Mouse (Mus musculus): ENCODE measurements at regions not wholly inside any gene's neighbourhood (a gene's known extent, or its start where the extent isn't known, plus 50 kb on each side); places are given as distances from the start of the nearest gene placed in this dataset.

GRCm38 (mm10) chr6:82860485-82860884 lies 79.1 kb downstream of the Sema4f start:
- no peak for DNase-seq

- no peak for DNase-seq
Observed at GRCm38 (mm10) chr6:82856218-82856617, 82.0 kb upstream of the Hk2 start.

GRCm38 (mm10) chr6:82855401-82855800 lies 81.1 kb upstream of the Hk2 start:
- DNase-seq = no peak

GRCm38 (mm10) chr6:82854780-82855179 lies 80.5 kb upstream of the Hk2 start:
- DNase-seq = no peak

- no peak for DNase-seq
Observed at GRCm38 (mm10) chr6:82854338-82854737, 80.1 kb upstream of the Hk2 start.

GRCm38 (mm10) chr6:82853076-82853475 lies 78.8 kb upstream of the Hk2 start:
- DNase-seq = no peak

GRCm38 (mm10) chr6:82850556-82850955 lies 76.3 kb upstream of the Hk2 start:
- DNase-seq = no peak

- no peak for DNase-seq
Observed at GRCm38 (mm10) chr6:82847598-82847997, 73.3 kb upstream of the Hk2 start.

GRCm38 (mm10) chr6:82846587-82847150 lies 72.4 kb upstream of the Hk2 start:
- DNase-seq = no peak

GRCm38 (mm10) chr6:82844432-82844831 lies 70.2 kb upstream of the Hk2 start:
- DNase-seq = peak; percentile 31

- no peak for DNase-seq
Observed at GRCm38 (mm10) chr6:82843881-82844280, 69.6 kb upstream of the Hk2 start.

- no peak for DNase-seq
Observed at GRCm38 (mm10) chr6:82837246-82837645, 63.0 kb upstream of the Hk2 start.

GRCm38 (mm10) chr6:82835222-82836064 lies 61.2 kb upstream of the Hk2 start:
- DNase-seq = no peak

GRCm38 (mm10) chr6:82833867-82834266 lies 59.6 kb upstream of the Hk2 start:
- no peak for DNase-seq

GRCm38 (mm10) chr6:82831211-82831610 lies 57.0 kb upstream of the Hk2 start:
- no peak for DNase-seq

- DNase-seq = no peak
Observed at GRCm38 (mm10) chr6:82824684-82825083, 50.4 kb upstream of the Hk2 start.

- no peak for DNase-seq
Observed at GRCm38 (mm10) chr6:82824240-82824639, 50.0 kb upstream of the Hk2 start.

All from thymus, postnatal 25 days (tissue).